Mouse (Mus musculus) midbrain, embryonic 14.5 days (tissue): ENCODE measurements at regions not wholly inside any gene's neighbourhood (a gene's known extent, or its start where the extent isn't known, plus 50 kb on each side); places are given as distances from the start of the nearest gene placed in this dataset.

Experiments
- ATAC-seq: fragments of 200-750 bp; cut with Nextera tagmentation; 2 replicates; pipeline ENCODE4 v1.8.0; 2017; ENCODE audit warnings: moderate number of reproducible peaks, moderate library complexity; ENCODE audit not compliant: low FRiP score, low TSS enrichment
- DNase-seq: peaks from one replicate; pipeline ENCODE4 v3.0.0-alpha.2; 2015
- H3K27ac ChIP-seq: fragments of 300-500 bp; sonication (generic); replicated peaks from 2 replicates; pipeline ENCODE4 v1.5.1; 2014; ENCODE audit warnings: mild to moderate bottlenecking, low read depth, low read length, moderate library complexity
- H3K27me3 ChIP-seq: fragments of 300-500 bp; sonication (generic); 2 replicates; pipeline ENCODE4 v1.6.1; 2014; ENCODE audit warnings: low read length, control low read depth, mixed read lengths; ENCODE audit not compliant: control insufficient read depth, insufficient read depth
- H3K36me3 ChIP-seq: fragments of 300-500 bp; sonication (generic); 2 replicates; pipeline ENCODE4 v1.6.1; 2014; ENCODE audit warnings: low read length, control low read depth; ENCODE audit not compliant: control insufficient read depth, insufficient read depth
- H3K4me1 ChIP-seq: fragments of 300-500 bp; sonication (generic); 2 replicates; pipeline ENCODE4 v1.6.1; 2014; ENCODE audit warnings: mild to moderate bottlenecking, antibody characterized with exemption, low read length, control low read depth; ENCODE audit not compliant: control insufficient read depth, insufficient read depth
- H3K4me2 ChIP-seq: fragments of 300-500 bp; sonication (generic); 2 replicates; pipeline ENCODE4 v1.6.1; 2014; ENCODE audit warnings: mild to moderate bottlenecking, low read length, moderate library complexity
- H3K4me3 ChIP-seq: fragments of 300-500 bp; sonication (generic); replicated peaks from 2 replicates; pipeline ENCODE4 v1.5.1; 2014; ENCODE audit warnings: low read depth, low read length
- H3K9ac ChIP-seq: fragments of 300-500 bp; sonication (generic); replicated peaks from 2 replicates; pipeline ENCODE4 v1.6.1; 2014; ENCODE audit warnings: mild to moderate bottlenecking, low read length, moderate library complexity
- H3K9me3 ChIP-seq: fragments of 300-500 bp; sonication (generic); 2 replicates; pipeline ENCODE4 v1.6.1; 2016; ENCODE audit warnings: low read length, control low read depth, mixed read lengths; ENCODE audit not compliant: control insufficient read depth
- WGBS: fragments of 180-500 bp; shearing (Covaris S2); extraction: QIAGEN DNeasy Blood & Tissue Kit; methylation state at CpG from one replicate; pipeline ENCODE4 v1.1.7; 2014; 5-methylcytosine and 5-hydroxymethylcytosine counted together

DNA sequence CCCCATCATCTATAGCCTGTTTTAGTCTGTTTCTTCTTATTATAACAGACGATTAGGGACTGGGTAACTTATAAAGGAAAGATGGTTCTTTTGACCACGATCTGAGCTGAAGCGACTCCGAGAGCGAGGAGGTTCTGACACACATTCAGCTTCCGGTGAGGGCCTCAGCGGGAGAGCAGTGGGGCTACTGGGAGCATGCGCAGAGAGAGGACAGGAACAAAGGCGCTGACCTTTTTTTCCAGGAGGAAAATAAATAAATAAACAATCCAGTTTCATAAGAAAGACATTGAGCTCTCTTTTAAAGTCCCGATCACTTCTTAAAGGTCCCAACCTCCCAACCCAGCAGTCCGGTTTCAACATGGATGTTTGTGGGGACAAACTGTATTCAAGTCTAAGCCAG lies 230.6 kb downstream of the Dact1 start:
- ATAC-seq: no peak
- H3K27me3 ChIP-seq: no peaks in the 10 kb centered on the region
- DNase-seq: no peak
- H3K36me3 ChIP-seq: no peaks in the 10 kb centered on the region
- no peak overlapping the region for H3K4me2 ChIP-seq
- H3K4me1 ChIP-seq: peaks cover 20% of the 10 kb centered on the region
- no peak overlapping the region for H3K27ac ChIP-seq
- no peak overlapping the region for H3K4me3 ChIP-seq
- 89% methylated on average over 11 of the region's 11 CpGs for WGBS
- H3K9me3 ChIP-seq: no peaks in the 10 kb centered on the region
- no peak overlapping the region for H3K9ac ChIP-seq

DNA sequence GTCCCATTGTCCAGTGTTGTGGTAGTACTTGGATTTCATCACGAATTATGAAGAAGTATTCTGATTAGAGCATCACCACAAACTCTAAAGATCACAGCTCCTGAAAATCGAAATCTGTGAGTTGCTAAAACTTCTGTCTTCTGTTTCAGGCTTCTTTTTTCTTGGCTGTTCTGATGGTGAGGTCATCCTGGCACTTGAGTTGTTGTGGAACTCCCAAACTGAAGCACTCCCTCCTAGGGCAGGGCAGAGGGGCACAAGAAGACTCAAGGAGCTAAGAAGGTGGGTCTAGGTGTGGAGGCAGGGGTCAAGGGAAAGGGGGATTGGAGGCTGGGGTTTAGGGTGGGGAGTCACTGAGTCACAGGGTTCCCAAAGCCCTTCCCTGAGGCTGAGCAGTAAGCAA lies 232.3 kb downstream of the Dact1 start:
- Histone ChIP-seq H3K4me2 (no peak overlapping the region), H3K4me3 (no peak overlapping the region), H3K36me3 (no peaks in the 10 kb centered on the region), H3K27me3 (no peaks in the 10 kb centered on the region), H3K9ac (no peak overlapping the region), H3K27ac (no peak overlapping the region), H3K9me3 (no peaks in the 10 kb centered on the region), H3K4me1 (peaks cover 14% of the 10 kb centered on the region)
- WGBS: 85% methylated on average over 2 of the region's 2 CpGs
- ATAC-seq (no peak), DNase-seq (no peak)

DNA sequence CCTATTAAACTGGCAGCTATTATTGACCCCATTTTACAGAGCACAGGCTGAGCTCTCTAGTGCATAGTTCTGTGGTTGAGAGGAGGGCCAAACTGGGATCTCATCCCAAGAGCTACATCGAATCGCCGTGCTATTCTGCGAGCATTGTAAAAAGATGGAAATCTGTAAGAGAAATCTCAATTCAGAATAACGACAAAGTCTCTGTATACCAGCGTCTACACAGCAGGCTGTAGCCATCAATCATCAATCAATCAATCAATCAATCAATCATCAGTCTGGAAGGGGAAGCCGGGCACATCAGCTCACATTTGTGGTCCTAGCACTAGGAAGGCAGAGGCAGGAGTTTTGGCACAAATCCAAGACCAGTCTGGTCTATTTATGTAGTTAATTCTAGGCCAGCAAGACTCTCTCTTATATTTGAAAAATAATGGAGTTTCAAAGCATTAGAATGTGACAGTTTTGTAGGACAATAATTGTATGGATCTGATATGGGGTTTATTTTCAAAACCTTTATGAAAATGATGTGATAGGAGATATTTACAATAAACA lies 234.0 kb downstream of the Dact1 start:
- DNase-seq: peak; percentile 50
- Histone ChIP-seq H3K27ac (no peak overlapping the region; the same call in 1 of the 2 replicates), H3K9me3 (no peaks in the 10 kb centered on the region), H3K4me1 (peaks cover 14% of the 10 kb centered on the region), H3K4me2 (no peak overlapping the region), H3K9ac (no peak overlapping the region), H3K36me3 (no peaks in the 10 kb centered on the region), H3K27me3 (no peaks in the 10 kb centered on the region), H3K4me3 (no peak overlapping the region)
- 53% methylated on average over 7 of the region's 7 CpGs for WGBS
- no peak for ATAC-seq

DNA sequence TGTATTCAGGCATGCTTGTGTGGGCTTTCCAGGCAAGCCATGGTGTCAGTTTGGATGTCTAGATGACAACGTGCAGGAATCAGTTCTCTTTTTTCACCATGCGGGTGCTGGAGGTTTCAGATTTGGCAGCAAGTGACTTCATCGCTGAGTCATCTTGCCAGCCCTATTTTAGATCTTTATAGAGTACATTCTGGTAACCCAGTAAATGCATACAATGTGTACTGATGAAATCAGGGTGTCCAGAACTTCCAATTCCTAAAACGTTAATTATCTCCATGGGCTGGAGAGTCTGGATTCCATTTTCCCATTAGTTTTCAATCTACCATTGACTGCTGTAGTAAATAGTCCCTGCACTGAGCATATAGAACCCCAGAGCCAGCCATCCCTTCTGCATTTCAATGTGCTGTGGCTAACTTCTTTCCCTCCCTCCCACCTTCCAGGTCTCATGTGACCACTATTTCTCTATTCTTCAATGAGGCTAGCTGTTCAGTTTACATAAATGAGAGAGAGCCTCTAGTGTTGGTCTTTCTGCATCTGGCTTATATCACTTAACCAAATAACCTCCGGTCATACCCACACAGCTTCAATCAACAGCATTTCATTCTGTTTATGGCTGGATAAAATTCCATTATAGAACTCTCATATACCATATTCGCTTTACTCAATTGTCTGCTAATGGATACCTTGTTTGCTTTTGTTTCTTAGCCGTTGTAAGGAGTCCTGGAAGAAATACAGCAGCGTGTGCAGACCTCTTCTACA lies 234.9 kb downstream of the Dact1 start:
- H3K4me1 ChIP-seq: peaks cover 14% of the 10 kb centered on the region
- 0 out of 2 replicates have a peak overlapping the region, but pooled peaks have one; percentile 27 for H3K27ac ChIP-seq
- H3K4me2 ChIP-seq: no peak overlapping the region
- WGBS: 79% methylated on average over 8 of the region's 8 CpGs
- ATAC-seq (no peak), DNase-seq (no peak)
- no peak overlapping the region for H3K4me3 ChIP-seq
- no peaks in the 10 kb centered on the region for H3K27me3 ChIP-seq
- H3K9ac ChIP-seq: no peak overlapping the region
- no peaks in the 10 kb centered on the region for H3K9me3 ChIP-seq
- H3K36me3 ChIP-seq: no peaks in the 10 kb centered on the region

DNA sequence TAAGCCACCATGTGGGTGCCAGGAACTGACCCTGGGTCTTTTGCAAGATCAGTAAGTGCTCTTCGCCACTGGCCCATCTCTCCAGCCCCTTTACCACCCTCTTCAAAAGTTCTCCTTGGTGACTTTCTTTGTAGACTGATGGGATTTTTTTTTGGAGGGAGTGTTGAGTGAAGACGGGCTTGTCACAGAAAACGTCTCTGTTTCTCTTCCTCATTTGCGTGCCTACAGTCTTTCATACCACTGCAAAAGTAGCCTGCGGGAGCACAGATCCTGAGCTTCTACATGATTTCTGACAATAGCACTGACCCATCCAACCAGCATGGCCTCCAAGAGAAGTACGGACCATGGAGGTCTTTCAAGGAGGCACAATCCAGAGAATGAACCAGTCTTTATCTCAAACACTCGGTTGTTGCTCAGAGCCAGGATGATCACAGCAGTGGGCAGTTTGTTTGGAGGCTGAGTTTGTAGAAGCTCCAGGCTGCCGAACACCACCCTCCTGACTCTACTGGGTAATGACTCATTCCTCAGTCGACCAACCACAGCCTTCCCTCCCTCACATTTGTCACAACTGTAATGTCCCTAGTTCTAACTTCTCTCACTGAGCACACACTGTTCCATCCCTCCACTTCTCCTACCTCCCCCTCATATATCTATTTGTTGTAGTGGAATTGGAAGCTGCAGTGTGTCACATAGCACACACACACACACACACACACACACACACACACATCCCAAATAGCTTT lies 237.0 kb downstream of the Dact1 start:
- H3K9ac ChIP-seq: no peak overlapping the region
- H3K9me3 ChIP-seq: no peaks in the 10 kb centered on the region
- no peaks in the 10 kb centered on the region for H3K36me3 ChIP-seq
- peaks cover 14% of the 10 kb centered on the region for H3K4me1 ChIP-seq
- no peak for ATAC-seq
- WGBS: 86% methylated on average over 9 of the region's 9 CpGs
- no peak overlapping the region for H3K27ac ChIP-seq
- no peak for DNase-seq
- H3K27me3 ChIP-seq: no peaks in the 10 kb centered on the region
- no peak overlapping the region for H3K4me3 ChIP-seq
- H3K4me2 ChIP-seq: no peak overlapping the region

DNA sequence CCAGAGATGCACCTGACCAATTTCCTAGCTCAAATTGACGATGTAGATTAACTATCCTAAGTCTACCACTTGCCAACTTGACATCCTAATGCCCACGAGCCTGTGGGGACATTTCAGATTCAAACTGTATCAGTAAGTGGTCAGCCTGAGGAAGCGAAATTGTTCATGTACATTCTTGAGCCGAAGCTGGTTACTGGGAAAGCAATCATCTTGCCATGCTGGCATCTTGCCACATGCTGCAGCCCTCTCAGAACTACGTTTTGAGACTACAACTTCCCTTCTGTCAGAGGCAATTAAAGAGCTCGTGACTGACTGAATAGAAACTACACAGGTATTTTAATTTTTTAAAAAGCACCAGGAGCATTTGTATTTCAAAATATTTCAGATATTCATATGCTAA lies 239.7 kb downstream of the Dact1 start:
- H3K27ac ChIP-seq: no peak overlapping the region
- no peak overlapping the region for H3K4me2 ChIP-seq
- H3K9me3 ChIP-seq: no peaks in the 10 kb centered on the region
- no peak overlapping the region for H3K4me3 ChIP-seq
- 62% methylated on average over 6 of the region's 6 CpGs for WGBS
- DNase-seq (peak; percentile 58), ATAC-seq (no peak)
- no peak overlapping the region for H3K9ac ChIP-seq
- H3K27me3 ChIP-seq: no peaks in the 10 kb centered on the region
- H3K4me1 ChIP-seq: no peaks in the 10 kb centered on the region
- H3K36me3 ChIP-seq: no peaks in the 10 kb centered on the region

DNA sequence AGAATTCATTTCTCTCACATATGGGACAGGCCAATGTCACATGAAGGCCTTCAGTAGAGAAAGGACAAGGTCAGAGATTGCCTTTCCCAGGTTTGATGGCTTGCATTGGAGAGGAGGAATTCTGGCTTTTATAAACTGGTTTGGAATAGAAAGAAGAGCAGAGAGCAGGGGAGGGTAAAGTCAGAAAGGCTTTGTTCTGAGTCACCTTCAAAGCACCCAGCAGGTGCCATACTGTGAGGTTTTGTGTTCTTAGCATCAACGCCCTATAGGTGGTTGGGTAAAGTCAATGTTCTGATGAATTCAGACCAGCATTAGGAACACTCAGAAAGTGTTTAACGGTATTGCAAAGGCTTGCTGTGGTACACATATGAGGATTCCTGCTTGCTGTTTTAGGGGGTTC lies 244.5 kb downstream of the Dact1 start:
- DNase-seq (no peak), ATAC-seq (no peak)
- Histone ChIP-seq H3K9me3 (no peaks in the 10 kb centered on the region), H3K27me3 (no peaks in the 10 kb centered on the region), H3K4me3 (no peak overlapping the region), H3K27ac (no peak overlapping the region), H3K4me1 (no peaks in the 10 kb centered on the region), H3K4me2 (no peak overlapping the region), H3K36me3 (no peaks in the 10 kb centered on the region), H3K9ac (no peak overlapping the region)
- 58% methylated on average over 2 of the region's 2 CpGs for WGBS

DNA sequence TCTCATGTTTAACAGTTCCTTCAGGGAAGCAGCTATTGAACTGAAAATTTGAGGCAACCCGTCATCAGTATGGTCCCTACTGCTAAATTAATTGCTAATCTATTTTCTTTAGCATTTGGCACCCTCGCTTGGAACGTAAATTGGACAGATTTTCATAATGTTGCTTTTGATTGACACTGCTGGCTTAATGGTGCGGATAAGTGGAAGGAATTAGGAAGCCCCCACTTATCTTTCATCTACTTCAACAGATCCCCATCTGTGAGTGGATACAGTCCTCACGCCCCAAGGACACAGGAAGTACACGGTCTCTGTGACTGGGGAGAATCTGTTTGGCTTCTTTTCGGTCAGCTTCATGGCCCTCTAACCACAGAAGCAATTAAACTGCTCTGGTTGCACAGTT lies 251.6 kb downstream of the Dact1 start:
- DNase-seq (no peak), ATAC-seq (no peak)
- H3K4me1 ChIP-seq: no peaks in the 10 kb centered on the region
- no peak overlapping the region for H3K9ac ChIP-seq
- 0 out of 2 replicates have a peak overlapping the region, but pooled peaks have one; percentile 21 for H3K27ac ChIP-seq
- no peak overlapping the region for H3K4me2 ChIP-seq
- WGBS: 53% methylated on average over 7 of the region's 7 CpGs
- H3K36me3 ChIP-seq: no peaks in the 10 kb centered on the region
- H3K9me3 ChIP-seq: no peaks in the 10 kb centered on the region
- H3K4me3 ChIP-seq: no peak overlapping the region
- no peaks in the 10 kb centered on the region for H3K27me3 ChIP-seq
